Comparison of ENCODE assay signal across 10 mouse cellular contexts in the genomic region with DNA sequence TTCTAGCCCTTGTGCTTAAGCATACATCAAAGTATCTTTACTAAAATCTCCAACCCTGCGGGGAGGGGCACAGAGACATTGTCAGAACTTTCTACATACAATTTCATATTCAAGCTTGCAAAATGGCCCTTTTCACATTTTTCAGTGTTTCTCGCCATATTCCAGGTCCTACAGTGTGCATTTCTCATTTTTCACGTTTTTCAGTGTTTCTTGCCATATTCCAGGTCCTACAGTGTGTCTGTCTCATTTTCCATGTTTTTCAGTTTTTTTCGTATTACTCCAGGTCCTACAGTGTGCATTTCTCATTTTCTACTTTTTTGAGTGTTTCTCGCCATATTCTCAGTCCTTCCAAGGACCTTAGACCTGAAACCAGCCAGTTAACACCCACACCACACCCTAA.
A peak's percentile ranks its signal among the peaks of the same experiment; 100 is the strongest.
DNase-seq lines count a peak whose midpoint lies in the region; ATAC-seq and TF ChIP-seq lines count a peak whose summit lies in the region.
"Had no signal": no experiment of that assay in that cellular context is flagged by ENCODE, and none has a peak within 500 bp of the region (broad histone marks: within the 10 kb centered on the region; RNA-seq: fewer than 3 reads in every experiment).

No protein-coding gene starts in this region.

- no peak for TF ChIP-seq CTCF in heart, postnatal 0 days (IDR thresholded peaks at IDR 0.05; ENCODE audit: low read depth)
- TF ChIP-seq CTCF in G1E (IDR thresholded peaks at IDR 0.05; ENCODE audit: low read depth, low read length), result no peak

- H3K9ac ChIP-seq in heart, postnatal 0 days (replicated peaks; ENCODE audit: low read depth, low read length), result no peak overlapping the region
- no peak overlapping the region for H3K9ac ChIP-seq in hindbrain, embryonic 14.5 days
- H3K9ac ChIP-seq: embryonic facial prominence, embryonic 12.5 days; intestine, embryonic 15.5 days had no signal

- H3K4me1 ChIP-seq in heart, postnatal 0 days (ENCODE audit: control insufficient read depth, insufficient read depth), result peaks cover 25% of the 10 kb centered on the region
- H3K4me1 ChIP-seq in G1E (ENCODE audit: insufficient read depth, low read depth, low read length), result no peaks in the 10 kb centered on the region
- no peaks in the 10 kb centered on the region; the same call in 1 of the 2 replicates for H3K4me1 ChIP-seq in hindbrain, embryonic 14.5 days (replicated peaks; ENCODE audit: control insufficient read depth, insufficient read depth, low read length)

- no peak for TF ChIP-seq EP300 in heart, postnatal 0 days (IDR thresholded peaks at IDR 0.05; ENCODE audit: low read depth)

- WGBS in heart, postnatal 0 days, result 71% methylated on average over 5 of the region's 5 CpGs
- 79% methylated on average over 5 of the region's 5 CpGs for WGBS in hindbrain, embryonic 14.5 days

- H3K4me3 ChIP-seq in heart, postnatal 0 days (ENCODE audit: low read depth, low read length), result no peak overlapping the region
- H3K4me3 ChIP-seq in G1E (ENCODE audit: low read depth, low read length), result no peak overlapping the region
- no peak overlapping the region for H3K4me3 ChIP-seq in hindbrain, embryonic 14.5 days (replicated peaks; ENCODE audit: low read length)
- H3K4me3 ChIP-seq: embryonic facial prominence, embryonic 12.5 days; intestine, embryonic 15.5 days had no signal

- no peaks in the 10 kb centered on the region for H3K9me3 ChIP-seq in heart, postnatal 0 days (replicated peaks; ENCODE audit: control insufficient read depth, low read length)
- no peaks in the 10 kb centered on the region for H3K9me3 ChIP-seq in G1E (replicated peaks)
- H3K9me3 ChIP-seq in hindbrain, embryonic 14.5 days (ENCODE audit: control insufficient read depth, low read length), result 0 out of 2 replicates have a peak, but pooled peaks cover 4% of the 10 kb centered on the region
- H3K9me3 ChIP-seq: embryonic facial prominence, embryonic 12.5 days; intestine, embryonic 15.5 days had no signal

- DNase-seq in CD4-positive, CD25-positive, alpha-beta regulatory T cell, adult 2 months (ENCODE audit: low read depth, low spot score), result peak; percentile 21
- no peak for DNase-seq in heart, postnatal 0 days (ENCODE audit: low spot score)
- DNase-seq in heart, adult 11 months, result no peak
- DNase-seq in G1E (ENCODE audit: low spot score), result no peak
- DNase-seq in hindbrain, embryonic 14.5 days (ENCODE audit: low spot score), result no peak
- DNase-seq in retina, postnatal 1 day, result no peak
- no peak for DNase-seq in right cerebral cortex, adult 2 months (ENCODE audit: low spot score in 2 of 2)

- no peaks in the 10 kb centered on the region for H3K27me3 ChIP-seq in heart, postnatal 0 days (ENCODE audit: control insufficient read depth, insufficient read depth, low read length)
- H3K27me3 ChIP-seq in G1E (ENCODE audit: insufficient read depth, low read length), result peaks cover 16% of the 10 kb centered on the region
- no peaks in the 10 kb centered on the region for H3K27me3 ChIP-seq in hindbrain, embryonic 14.5 days (ENCODE audit: control insufficient read depth, insufficient read depth, low read length)
- H3K27me3 ChIP-seq: embryonic facial prominence, embryonic 12.5 days; intestine, embryonic 15.5 days had no signal

- H3K4me2 ChIP-seq in heart, postnatal 0 days (ENCODE audit: low read depth, low read length), result no peak overlapping the region
- H3K4me2 ChIP-seq in hindbrain, embryonic 14.5 days (replicated peaks), result no peak overlapping the region
- H3K4me2 ChIP-seq: embryonic facial prominence, embryonic 12.5 days; intestine, embryonic 15.5 days had no signal

- ATAC-seq in CD4-positive, CD25-positive, alpha-beta regulatory T cell, adult 4 months, result no peak
- ATAC-seq in heart, postnatal 0 days (ENCODE audit: insufficient read depth, low read depth), result peak; percentile 50; the same call in 1 of the 2 replicates
- peak; percentile 87 for ATAC-seq in G1E (ENCODE audit: extremely low read depth, insufficient number of reproducible peaks, low FRiP score, poor library complexity, severe bottlenecking)
- peak; percentile 81; the same call in 1 of the 2 replicates for ATAC-seq in hindbrain, embryonic 14.5 days (ENCODE audit: low FRiP score)
- ATAC-seq: intestine, embryonic 15.5 days had no signal

- H3K27ac ChIP-seq in heart, postnatal 0 days (ENCODE audit: low read depth), result no peak overlapping the region
- H3K27ac ChIP-seq in hindbrain, embryonic 14.5 days, result no peak overlapping the region
- H3K27ac ChIP-seq: embryonic facial prominence, embryonic 12.5 days; intestine, embryonic 15.5 days had no signal

- peaks cover 24% of the 10 kb centered on the region; the same call in 1 of the 2 replicates for H3K36me3 ChIP-seq in heart, postnatal 0 days (replicated peaks; ENCODE audit: control insufficient read depth, insufficient read depth, low read length)
- no peaks in the 10 kb centered on the region for H3K36me3 ChIP-seq in G1E (replicated peaks)
- H3K36me3 ChIP-seq in hindbrain, embryonic 14.5 days (replicated peaks; ENCODE audit: control insufficient read depth, insufficient read depth), result no peaks in the 10 kb centered on the region
- H3K36me3 ChIP-seq: intestine, embryonic 15.5 days had no signal
